Mouse (Mus musculus): ENCODE measurements around the gene Pbx4.

GRCm38 (mm10) chr8:69797661-69798060, 34.6 kb upstream of the Pbx4 start:
- no peak for TF ChIP-seq EP300 (IDR thresholded peaks at IDR 0.05; ENCODE audit: low read depth)
- TF ChIP-seq CTCF (IDR thresholded peaks at IDR 0.05; ENCODE audit: low read depth): no peak
